Mouse (Mus musculus) heart, adult 2 months (tissue): ENCODE results near the gene Fhl2.

Experiments used
- CTCF ChIP-seq: fragments of 200-600 bp; IDR thresholded peaks from 2 replicates; pipeline ENCODE4 v1.8.1; 2022; ENCODE audit warnings: antibody characterized with exemption, mild to moderate bottlenecking, moderate library complexity
- EP300 ChIP-seq: fragments of 200-500 bp; IDR thresholded peaks from 2 replicates; pipeline ENCODE4 v1.6.1; 2011; ENCODE audit warnings: low read depth, low read length, control low read depth; ENCODE audit not compliant: insufficient read depth
- POLR2A ChIP-seq: fragments of 200-500 bp; IDR thresholded peaks from 2 replicates; pipeline ENCODE4 v1.6.1; 2011; ENCODE audit warnings: mild to moderate bottlenecking, low read depth, low read length, control low read depth; ENCODE audit not compliant: insufficient read depth

- TF ChIP-seq CTCF (no peak), POLR2A (no peak), EP300 (peak; percentile 76)
Measured at GRCm38 (mm10) chr1:43168618-43169017, 28.2 kb downstream of the Fhl2 start.
